Mouse (Mus musculus) cortical plate, adult 2 months (tissue): Measurements from ENCODE around the gene Sertad3.

Experiments used
- CTCF ChIP-seq: fragments of 200-500 bp; IDR thresholded peaks from 2 replicates; pipeline ENCODE4 v1.5.1; 2011; ENCODE audit warnings: mild to moderate bottlenecking, control low read depth, low read length; ENCODE audit not compliant: insufficient read depth; ENCODE audit errors: extremely low read depth
- POLR2A ChIP-seq: fragments of 200-500 bp; IDR thresholded peaks from 2 replicates; pipeline ENCODE4 v1.6.1; 2011; ENCODE audit warnings: mild to moderate bottlenecking, low read length, control low read depth; ENCODE audit not compliant: insufficient read depth; ENCODE audit errors: extremely low read depth

GRCm38 (mm10) chr7:27452206-27452770 lies 21.3 kb upstream of the Sertad3 start:
- TF ChIP-seq POLR2A, result no peak
- TF ChIP-seq CTCF, result no peak
